Mouse (Mus musculus) kidney, embryonic 14.5 days (tissue): Measurements from ENCODE around the gene Prkcb. TPM values are rescaled to one million over a fixed set of nuclear protein-coding genes. Genes with fewer than 3 reads are reported as not detected.

Source experiments
- ATAC-seq: fragments of 200-750 bp; cut with Nextera tagmentation; 2 replicates; pipeline ENCODE4 v1.8.0; 2017; ENCODE audit warnings: moderate number of reproducible peaks, mild to moderate bottlenecking, moderate TSS enrichment, moderate library complexity; ENCODE audit not compliant: low FRiP score, low TSS enrichment
- H3K27ac ChIP-seq: fragments of 300-500 bp; sonication (generic); 2 replicates; pipeline ENCODE4 v1.5.1; 2014; ENCODE audit warnings: low read depth, mild to moderate bottlenecking, low read length, moderate library complexity, mixed read lengths
- H3K27me3 ChIP-seq: fragments of 300-500 bp; sonication (generic); 2 replicates; pipeline ENCODE4 v1.6.1; 2014; ENCODE audit warnings: mild to moderate bottlenecking, low read length; ENCODE audit not compliant: control insufficient read depth, insufficient read depth
- H3K36me3 ChIP-seq: fragments of 300-500 bp; sonication (generic); 2 replicates; pipeline ENCODE4 v1.6.1; 2014; ENCODE audit warnings: low read length, mixed read lengths; ENCODE audit not compliant: control insufficient read depth, insufficient read depth
- H3K4me1 ChIP-seq: fragments of 300-500 bp; sonication (generic); 2 replicates; pipeline ENCODE4 v1.6.1; 2014; ENCODE audit warnings: low read length, mixed read lengths; ENCODE audit not compliant: control insufficient read depth, insufficient read depth
- H3K4me2 ChIP-seq: fragments of 300-500 bp; sonication (generic); replicated peaks from 2 replicates; pipeline ENCODE4 v1.6.1; 2014; ENCODE audit warnings: low read depth, mild to moderate bottlenecking, low read length
- H3K4me3 ChIP-seq: fragments of 300-500 bp; sonication (generic); 2 replicates; pipeline ENCODE4 v1.5.1; 2014; ENCODE audit warnings: mild to moderate bottlenecking, low read length
- H3K9ac ChIP-seq: fragments of 300-500 bp; sonication (generic); 2 replicates; pipeline ENCODE4 v1.6.1; 2014; ENCODE audit warnings: low read depth, mild to moderate bottlenecking, low read length, moderate library complexity
- H3K9me3 ChIP-seq: fragments of 300-500 bp; sonication (generic); 2 replicates; pipeline ENCODE4 v1.6.1; 2016; ENCODE audit warnings: low read length; ENCODE audit not compliant: control insufficient read depth
- WGBS: fragments of 180-500 bp; shearing (Covaris S2); extraction: QIAGEN DNeasy Blood & Tissue Kit; methylation state at CpG from one replicate; pipeline ENCODE4 v1.1.7; 2014; 5-methylcytosine and 5-hydroxymethylcytosine counted together
- polyA plus RNA-seq: library from polyadenylated mRNA; unstranded; fragments of >200 nt; fragmentation: Nextera tagmentation; extraction: Ambion mirVana; gene quantifications from 2 replicates; pipeline ENCODE4 v1.2.1, GENCODE M21; 2014

Gene Prkcb
- polyA plus RNA-seq, 1 experiment from 2014 or later = 4.1 TPM

DNA sequence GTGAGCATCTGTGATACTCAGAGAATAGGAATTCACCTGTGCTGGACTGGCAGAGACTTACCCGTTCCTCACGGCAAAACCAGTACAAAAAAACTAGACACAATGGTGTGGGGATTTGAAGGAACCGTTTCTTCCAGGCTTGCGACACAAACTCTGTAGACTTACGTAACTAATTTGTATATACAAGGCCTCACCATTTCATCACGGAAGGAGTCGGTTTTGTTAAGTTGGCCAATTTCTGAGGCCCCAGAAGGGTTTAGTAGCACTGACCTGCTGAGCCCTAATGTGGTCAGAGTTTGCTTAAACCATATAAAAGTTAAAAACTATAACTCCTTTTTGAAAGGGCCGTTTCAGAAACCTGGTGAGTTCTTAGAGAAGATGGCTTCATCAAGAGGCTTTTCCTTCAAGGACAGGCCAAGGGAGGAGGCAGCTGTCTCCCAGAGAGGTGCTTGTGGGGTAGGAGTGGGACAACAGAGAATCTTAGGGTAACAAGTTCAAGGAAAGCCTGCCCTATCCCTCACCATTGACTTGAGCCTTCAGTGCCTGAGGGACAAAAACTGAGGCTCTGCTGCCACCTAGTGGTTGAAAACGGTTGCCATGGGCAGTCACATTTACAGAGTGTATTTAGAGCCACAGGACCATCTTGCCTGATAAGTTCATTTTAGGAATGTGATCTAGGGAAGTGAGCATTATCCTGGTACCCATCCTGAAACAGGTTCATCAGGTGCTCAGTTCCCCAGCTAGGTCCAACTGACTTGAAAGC, 170.8 kb downstream of the Prkcb start:
- Histone ChIP-seq H3K27ac (no peak overlapping the region), H3K4me1 (no peaks in the 10 kb centered on the region), H3K9me3 (no peaks in the 10 kb centered on the region), H3K4me3 (no peak overlapping the region), H3K36me3 (no peaks in the 10 kb centered on the region), H3K9ac (no peak overlapping the region), H3K4me2 (no peak overlapping the region), H3K27me3 (no peaks in the 10 kb centered on the region)
- peak; percentile 87; the same call in 1 of the 2 replicates for ATAC-seq
- WGBS = 72% methylated on average over 9 of the region's 9 CpGs

- Histone ChIP-seq H3K36me3 (no peaks in the 10 kb centered on the region), H3K4me2 (no peak overlapping the region), H3K27me3 (no peaks in the 10 kb centered on the region), H3K9me3 (no peaks in the 10 kb centered on the region), H3K27ac (no peak overlapping the region), H3K4me1 (no peaks in the 10 kb centered on the region), H3K9ac (no peak overlapping the region), H3K4me3 (no peak overlapping the region)
- 56% methylated on average over 2 of the region's 2 CpGs for WGBS
- ATAC-seq = no peak
These were observed 171.5 kb downstream of the Prkcb start for GRCm38 (mm10) chr7:122460020-122460419.

- Histone ChIP-seq H3K4me3 (no peak overlapping the region), H3K27ac (no peak overlapping the region), H3K4me1 (no peaks in the 10 kb centered on the region), H3K36me3 (no peaks in the 10 kb centered on the region), H3K27me3 (no peaks in the 10 kb centered on the region), H3K9me3 (no peaks in the 10 kb centered on the region), H3K9ac (no peak overlapping the region), H3K4me2 (no peak overlapping the region)
- 0 out of 2 replicates have a peak, but pooled peaks have one; percentile 39 for ATAC-seq
- 48% methylated on average over 8 of the region's 8 CpGs for WGBS
These were observed 177.4 kb downstream of the Prkcb start for GRCm38 (mm10) chr7:122465823-122466549.

DNA sequence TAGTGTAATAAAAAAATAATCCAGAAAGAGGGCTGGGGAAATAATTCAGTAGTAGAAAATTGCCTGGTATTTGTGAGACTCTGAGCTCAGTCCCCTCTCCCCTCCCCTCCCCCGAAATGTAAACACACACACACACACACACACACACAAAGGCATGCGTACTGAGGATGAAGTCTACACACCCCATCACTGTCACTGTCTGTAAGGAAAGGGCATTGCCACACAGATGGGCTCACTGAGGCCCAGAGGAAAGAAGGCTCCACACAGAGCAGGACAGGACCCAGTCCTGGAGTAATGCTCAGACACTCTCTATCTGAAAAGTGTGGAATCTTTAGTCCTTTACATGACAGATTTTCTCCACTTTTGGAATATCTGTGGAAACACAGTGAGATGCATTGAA, 178.2 kb downstream of the Prkcb start:
- H3K9ac ChIP-seq = no peak overlapping the region
- no peak for ATAC-seq
- no peak overlapping the region for H3K4me2 ChIP-seq
- no peaks in the 10 kb centered on the region for H3K4me1 ChIP-seq
- H3K4me3 ChIP-seq = no peak overlapping the region
- H3K27me3 ChIP-seq = no peaks in the 10 kb centered on the region
- H3K9me3 ChIP-seq = no peaks in the 10 kb centered on the region
- 84% methylated on average over 2 of the region's 2 CpGs for WGBS
- H3K27ac ChIP-seq = no peak overlapping the region
- H3K36me3 ChIP-seq = no peaks in the 10 kb centered on the region

GRCm38 (mm10) chr7:122467831-122468230, 179.3 kb downstream of the Prkcb start:
- Histone ChIP-seq H3K9me3 (no peaks in the 10 kb centered on the region), H3K27me3 (no peaks in the 10 kb centered on the region), H3K9ac (no peak overlapping the region), H3K27ac (no peak overlapping the region), H3K4me1 (no peaks in the 10 kb centered on the region), H3K4me3 (no peak overlapping the region), H3K36me3 (no peaks in the 10 kb centered on the region), H3K4me2 (no peak overlapping the region)
- 72% methylated on average over 8 of the region's 8 CpGs for WGBS
- no peak for ATAC-seq

GRCm38 (mm10) chr7:122470370-122471280, 182.1 kb downstream of the Prkcb start:
- Histone ChIP-seq H3K27me3 (no peaks in the 10 kb centered on the region), H3K9ac (no peak overlapping the region), H3K36me3 (no peaks in the 10 kb centered on the region), H3K4me1 (no peaks in the 10 kb centered on the region), H3K4me3 (no peak overlapping the region), H3K4me2 (no peak overlapping the region), H3K27ac (no peak overlapping the region), H3K9me3 (peaks cover 7% of the 10 kb centered on the region)
- 0 out of 2 replicates have a peak, but pooled peaks have one; percentile 69 for ATAC-seq
- 60% methylated on average over 18 of the region's 18 CpGs for WGBS

GRCm38 (mm10) chr7:122472223-122472622, 183.7 kb downstream of the Prkcb start:
- no peaks in the 10 kb centered on the region for H3K27me3 ChIP-seq
- H3K9me3 ChIP-seq = peaks cover 7% of the 10 kb centered on the region
- no peak overlapping the region for H3K4me3 ChIP-seq
- WGBS = 75% methylated on average over 5 of the region's 5 CpGs
- no peaks in the 10 kb centered on the region for H3K4me1 ChIP-seq
- H3K4me2 ChIP-seq = no peak overlapping the region
- no peaks in the 10 kb centered on the region for H3K36me3 ChIP-seq
- no peak overlapping the region for H3K9ac ChIP-seq
- no peak overlapping the region for H3K27ac ChIP-seq
- no peak for ATAC-seq

- peaks cover 9% of the 10 kb centered on the region; the same call in 1 of the 2 replicates for H3K4me1 ChIP-seq
- no peak overlapping the region for H3K4me2 ChIP-seq
- no peak overlapping the region for H3K9ac ChIP-seq
- no peak overlapping the region for H3K4me3 ChIP-seq
- no peaks in the 10 kb centered on the region for H3K36me3 ChIP-seq
- H3K27me3 ChIP-seq = no peaks in the 10 kb centered on the region
- ATAC-seq = no peak
- H3K27ac ChIP-seq = no peak overlapping the region
- peaks cover 7% of the 10 kb centered on the region for H3K9me3 ChIP-seq
These were observed 186.5 kb downstream of the Prkcb start for GRCm38 (mm10) chr7:122475038-122475437.
